Mouse (Mus musculus) midbrain, embryonic 11.5 days (tissue): Measurements from ENCODE around the gene Crebrf. TPM values are rescaled to one million over a fixed set of nuclear protein-coding genes. Genes with fewer than 3 reads are reported as not detected.

Experiments
- ATAC-seq: fragments of 200-750 bp; cut with Nextera tagmentation; 2 replicates; pipeline ENCODE4 v1.8.0; 2017; ENCODE audit warnings: moderate TSS enrichment, moderate library complexity; ENCODE audit not compliant: low FRiP score
- DNase-seq: peaks from one replicate; pipeline ENCODE4 v3.0.0; 2015; ENCODE audit warnings: low spot score; ENCODE audit errors: missing footprints
- H3K27ac ChIP-seq: fragments of 300-500 bp; sonication (generic); 2 replicates; pipeline ENCODE4 v1.5.1; 2014; ENCODE audit warnings: low read depth, low read length
- H3K27me3 ChIP-seq: fragments of 300-500 bp; sonication (generic); 2 replicates; pipeline ENCODE4 v1.6.1; 2014; ENCODE audit warnings: mild to moderate bottlenecking, low read length, moderate library complexity, mixed read lengths; ENCODE audit not compliant: control insufficient read depth, insufficient read depth
- H3K36me3 ChIP-seq: fragments of 300-500 bp; sonication (generic); 2 replicates; pipeline ENCODE4 v1.6.1; 2014; ENCODE audit warnings: mild to moderate bottlenecking, low read length, moderate library complexity, mixed read lengths; ENCODE audit not compliant: control insufficient read depth, insufficient read depth
- H3K4me1 ChIP-seq: fragments of 300-500 bp; sonication (generic); 2 replicates; pipeline ENCODE4 v1.6.1; 2014; ENCODE audit warnings: low read length; ENCODE audit not compliant: control insufficient read depth, insufficient read depth
- H3K4me2 ChIP-seq: fragments of 300-500 bp; sonication (generic); 2 replicates; pipeline ENCODE4 v1.6.1; 2014; ENCODE audit warnings: mild to moderate bottlenecking, moderate library complexity
- H3K4me3 ChIP-seq: fragments of 300-500 bp; sonication (generic); 2 replicates; pipeline ENCODE4 v1.5.1; 2014; ENCODE audit warnings: low read depth, low read length
- H3K9ac ChIP-seq: fragments of 300-500 bp; sonication (generic); 2 replicates; pipeline ENCODE4 v1.6.1; 2014; ENCODE audit warnings: low read length
- H3K9me3 ChIP-seq: fragments of 300-500 bp; sonication (generic); 2 replicates; pipeline ENCODE4 v1.6.1; 2016; ENCODE audit warnings: low read length; ENCODE audit not compliant: control insufficient read depth
- WGBS: fragments of 180-500 bp; shearing (Covaris S2); extraction: QIAGEN DNeasy Blood & Tissue Kit; methylation state at CpG from one replicate; pipeline ENCODE4 v1.1.7; 2014; 5-methylcytosine and 5-hydroxymethylcytosine counted together
- polyA plus RNA-seq: library from polyadenylated mRNA; unstranded; fragments of >200 nt; fragmentation: Nextera tagmentation; extraction: Ambion mirVana; gene quantifications from 2 replicates; pipeline ENCODE4 v1.2.1, GENCODE M21; 2014

The Crebrf gene
- polyA plus RNA-seq, 1 experiment from 2014 or later, result 4.0 TPM

GRCm38 (mm10) chr17:26717868-26718267 is 2.4 kb downstream of the Crebrf start:
- WGBS, result 55% methylated on average over 2 of the region's 2 CpGs
- H3K4me3 ChIP-seq, result no peak overlapping the region
- no peak overlapping the region for H3K27ac ChIP-seq

DNA sequence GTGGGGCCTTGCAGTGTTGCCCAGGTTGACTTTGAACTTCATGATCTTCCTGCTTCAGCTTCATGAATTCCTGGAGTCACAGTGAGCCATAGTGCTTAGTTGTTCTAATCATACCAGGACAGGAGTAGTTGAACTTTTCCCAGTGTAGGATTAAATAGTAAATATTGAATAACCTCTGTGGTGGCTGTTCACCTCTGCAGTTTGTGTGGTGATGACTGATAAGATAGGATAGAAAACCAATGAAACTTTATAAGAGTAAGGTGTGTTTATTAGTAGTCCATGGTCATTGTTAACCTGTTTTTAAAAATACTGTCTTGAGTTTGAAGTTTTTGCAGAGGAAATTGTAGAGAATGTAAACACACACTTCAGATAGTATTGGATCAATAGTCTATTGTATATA is 4.0 kb downstream of the Crebrf start:
- no peak for DNase-seq
- H3K9me3 ChIP-seq, result no peaks in the 10 kb centered on the region
- no peak for ATAC-seq
- H3K4me3 ChIP-seq, result no peak overlapping the region
- H3K27ac ChIP-seq, result no peak overlapping the region
- no peaks in the 10 kb centered on the region for H3K36me3 ChIP-seq
- H3K4me2 ChIP-seq, result no peak overlapping the region
- no peaks in the 10 kb centered on the region; the same call in 1 of the 2 replicates for H3K4me1 ChIP-seq
- no peak overlapping the region for H3K9ac ChIP-seq
- H3K27me3 ChIP-seq, result no peaks in the 10 kb centered on the region

More at GRCm38 (mm10) chr17:26717868-26718267, 2.4 kb downstream of the Crebrf start:
- DNase-seq, result no peak
- no peaks in the 10 kb centered on the region; the same call in 1 of the 2 replicates for H3K4me1 ChIP-seq
- no peak overlapping the region for H3K9ac ChIP-seq
- H3K36me3 ChIP-seq, result no peaks in the 10 kb centered on the region
- H3K4me2 ChIP-seq, result no peak overlapping the region
- no peak for ATAC-seq
- no peaks in the 10 kb centered on the region for H3K9me3 ChIP-seq
- H3K27me3 ChIP-seq, result no peaks in the 10 kb centered on the region

DNA sequence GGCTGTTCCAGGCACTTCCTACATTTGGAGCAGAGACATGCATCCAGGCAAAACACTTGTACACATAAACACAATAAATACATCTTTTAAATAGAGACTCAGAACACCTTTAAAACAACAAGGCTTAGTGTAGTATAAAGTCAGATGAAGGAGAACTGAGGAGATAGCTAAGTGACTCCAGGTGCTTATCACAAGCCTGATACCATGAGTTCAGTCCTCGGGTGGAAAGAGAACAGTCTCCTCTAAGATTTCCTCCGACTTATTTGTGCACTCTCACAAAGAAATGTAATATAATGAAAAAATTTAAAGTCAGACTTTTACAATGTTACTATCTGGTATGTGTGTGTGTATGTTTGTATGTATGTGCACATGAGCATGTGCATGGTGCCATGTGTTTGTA is 6.4 kb downstream of the Crebrf start:
- Histone ChIP-seq H3K9me3 (no peaks in the 10 kb centered on the region), H3K4me2 (no peak overlapping the region), H3K27me3 (no peaks in the 10 kb centered on the region), H3K27ac (no peak overlapping the region), H3K36me3 (no peaks in the 10 kb centered on the region), H3K9ac (no peak overlapping the region), H3K4me1 (no peaks in the 10 kb centered on the region; the same call in 1 of the 2 replicates), H3K4me3 (no peak overlapping the region)
- WGBS, result 73% methylated on average over 2 of the region's 2 CpGs
- DNase-seq (no peak), ATAC-seq (no peak)

DNA sequence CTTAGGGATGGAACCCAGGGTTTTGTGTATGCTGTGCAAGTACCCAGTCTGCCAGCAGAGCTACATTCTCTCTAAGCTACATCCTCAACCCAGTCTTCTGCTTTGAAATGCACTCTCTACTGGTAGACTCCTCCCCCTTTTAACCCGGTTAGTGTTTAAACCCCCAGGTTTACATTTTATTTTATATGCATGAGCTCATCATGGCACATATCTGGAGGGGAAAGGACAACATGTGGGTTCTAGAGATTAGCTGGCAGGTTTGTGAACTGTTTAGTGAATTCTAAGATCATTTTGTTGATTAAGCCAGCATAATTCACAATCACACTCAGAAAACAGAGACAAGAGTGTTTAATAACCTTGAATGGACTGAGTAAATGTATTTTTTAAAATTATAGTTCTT is 9.3 kb downstream of the Crebrf start:
- no peak overlapping the region for H3K27ac ChIP-seq
- no peak for DNase-seq
- H3K27me3 ChIP-seq, result no peaks in the 10 kb centered on the region
- H3K36me3 ChIP-seq, result no peaks in the 10 kb centered on the region
- WGBS, result 63% methylated on average over 1 of the region's 1 CpGs
- no peak overlapping the region for H3K4me3 ChIP-seq
- no peak for ATAC-seq
- no peaks in the 10 kb centered on the region for H3K4me1 ChIP-seq
- H3K4me2 ChIP-seq, result no peak overlapping the region
- no peak overlapping the region for H3K9ac ChIP-seq
- no peaks in the 10 kb centered on the region for H3K9me3 ChIP-seq

GRCm38 (mm10) chr17:26726674-26727073 is 11.2 kb downstream of the Crebrf start:
- DNase-seq, result no peak
- no peak overlapping the region for H3K4me2 ChIP-seq
- no peaks in the 10 kb centered on the region for H3K36me3 ChIP-seq
- H3K4me1 ChIP-seq, result no peaks in the 10 kb centered on the region
- H3K9ac ChIP-seq, result no peak overlapping the region
- ATAC-seq, result no peak
- H3K9me3 ChIP-seq, result no peaks in the 10 kb centered on the region
- H3K4me3 ChIP-seq, result no peak overlapping the region
- 78% methylated on average over 1 of the region's 1 CpGs for WGBS
- H3K27me3 ChIP-seq, result no peaks in the 10 kb centered on the region
- H3K27ac ChIP-seq, result no peak overlapping the region

DNA sequence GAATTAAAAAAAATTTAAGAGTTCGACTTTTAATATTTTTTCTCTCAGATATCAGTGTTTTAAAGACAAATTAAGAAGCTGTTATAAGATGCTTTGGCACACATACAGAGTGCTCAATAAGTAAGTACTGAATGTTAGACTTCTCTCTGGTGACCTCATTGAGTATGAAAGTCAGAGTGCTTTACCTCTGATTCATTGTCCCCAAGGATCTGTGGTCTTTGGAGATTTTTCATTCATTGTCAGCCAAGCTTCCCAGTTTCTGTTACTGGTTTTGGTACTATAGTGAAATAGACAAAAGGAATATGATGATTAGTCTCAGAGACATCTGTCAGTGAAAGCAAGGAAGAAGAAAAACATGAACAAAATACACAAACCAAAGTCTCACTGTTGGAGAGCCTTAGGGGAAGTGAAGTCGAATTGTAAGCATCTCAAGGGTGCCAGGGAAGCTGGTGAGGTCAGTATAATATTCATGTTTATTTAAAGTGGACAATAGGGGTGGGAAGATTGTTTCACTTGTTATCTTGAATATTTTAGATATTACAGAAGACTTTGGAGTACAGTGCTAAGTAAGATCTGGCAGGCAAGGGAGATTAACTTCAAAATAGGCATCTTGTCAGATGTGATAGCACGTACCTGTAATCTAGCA is 11.8 kb downstream of the Crebrf start:
- H3K9ac ChIP-seq, result no peak overlapping the region
- H3K4me1 ChIP-seq, result no peaks in the 10 kb centered on the region
- no peaks in the 10 kb centered on the region for H3K27me3 ChIP-seq
- DNase-seq, result no peak
- no peaks in the 10 kb centered on the region for H3K36me3 ChIP-seq
- ATAC-seq, result no peak
- H3K9me3 ChIP-seq, result no peaks in the 10 kb centered on the region
- H3K4me2 ChIP-seq, result no peak overlapping the region
- 70% methylated on average over 3 of the region's 3 CpGs for WGBS
- H3K4me3 ChIP-seq, result no peak overlapping the region
- no peak overlapping the region for H3K27ac ChIP-seq

DNA sequence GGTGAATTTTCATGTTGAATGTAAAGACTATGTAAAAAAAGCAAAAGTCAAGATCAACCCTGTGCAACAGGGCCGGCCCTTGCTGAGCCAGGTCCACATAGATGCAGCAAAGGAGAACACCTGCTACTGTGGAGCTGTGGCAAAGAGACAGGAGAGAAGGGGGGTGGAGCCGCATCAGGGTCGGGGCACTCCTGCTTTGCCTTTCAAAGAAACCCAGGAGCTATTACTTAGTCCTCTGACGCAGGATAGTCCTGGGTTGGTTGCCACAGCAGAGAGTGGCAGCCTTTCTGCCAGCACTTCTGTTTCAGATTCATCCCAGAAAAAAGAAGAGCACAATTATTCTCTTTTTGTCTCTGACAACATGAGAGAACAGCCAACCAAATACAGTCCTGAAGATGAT is 27.1 kb downstream of the Crebrf start:
- no peak for ATAC-seq
- H3K27me3 ChIP-seq, result no peaks in the 10 kb centered on the region
- 52% methylated on average over 4 of the region's 4 CpGs for WGBS

DNA sequence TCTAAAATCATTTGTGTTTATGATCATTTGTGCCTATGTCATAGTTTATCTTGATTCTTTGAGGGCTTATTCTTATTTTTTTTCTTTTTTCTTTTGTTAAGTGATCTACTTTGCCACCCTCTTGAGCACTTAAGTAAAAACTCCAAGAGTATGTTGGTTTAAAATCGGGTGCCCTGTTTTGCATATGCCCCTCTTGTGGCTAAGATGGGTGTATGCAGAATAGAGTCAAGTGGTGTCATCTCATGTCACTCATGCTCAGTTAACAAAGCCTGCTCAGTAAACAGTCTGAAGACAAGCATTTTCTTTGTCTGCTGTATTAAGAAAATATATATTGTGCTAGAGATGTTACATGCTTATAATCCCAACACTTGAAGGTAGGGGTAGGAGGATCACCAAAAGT is 27.8 kb downstream of the Crebrf start:
- Histone ChIP-seq H3K4me3 (no peak overlapping the region), H3K36me3 (no peaks in the 10 kb centered on the region), H3K4me2 (no peak overlapping the region), H3K9me3 (no peaks in the 10 kb centered on the region), H3K9ac (no peak overlapping the region), H3K4me1 (no peaks in the 10 kb centered on the region), H3K27ac (no peak overlapping the region), H3K27me3 (no peaks in the 10 kb centered on the region)
- no peak for ATAC-seq
- DNase-seq, result no peak
- WGBS, result 56% methylated on average over 1 of the region's 1 CpGs

More for the DNA sequence above, 27.1 kb downstream of the Crebrf start:
- no peak overlapping the region for H3K27ac ChIP-seq
- DNase-seq, result no peak
- no peaks in the 10 kb centered on the region for H3K4me1 ChIP-seq
- H3K4me2 ChIP-seq, result no peak overlapping the region
- H3K9ac ChIP-seq, result no peak overlapping the region
- no peaks in the 10 kb centered on the region for H3K9me3 ChIP-seq
- no peaks in the 10 kb centered on the region for H3K36me3 ChIP-seq
- no peak overlapping the region for H3K4me3 ChIP-seq

DNA sequence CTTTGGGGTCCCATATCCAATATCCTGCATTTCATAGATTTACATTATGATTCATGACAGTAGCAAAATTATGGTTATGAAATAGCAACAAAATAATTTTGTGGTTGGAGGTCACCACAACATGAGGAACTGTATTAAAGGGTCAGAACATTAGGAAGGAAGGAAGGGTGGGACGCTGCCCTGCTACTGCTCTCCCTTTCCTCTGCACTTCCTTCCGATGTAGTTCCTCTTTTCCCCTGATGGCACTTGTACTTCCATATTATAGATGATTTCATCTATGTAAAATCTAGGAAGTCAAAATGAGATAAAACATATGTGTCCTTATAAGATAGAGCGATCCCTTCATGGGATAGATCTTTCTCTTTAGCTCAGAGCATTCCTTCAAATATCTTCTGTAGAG is 34.5 kb downstream of the Crebrf start:
- no peaks in the 10 kb centered on the region for H3K36me3 ChIP-seq
- no peak overlapping the region for H3K27ac ChIP-seq
- H3K4me2 ChIP-seq, result no peak overlapping the region
- no peak for DNase-seq
- no peaks in the 10 kb centered on the region for H3K27me3 ChIP-seq
- H3K4me3 ChIP-seq, result no peak overlapping the region
- H3K9ac ChIP-seq, result no peak overlapping the region
- no peak for ATAC-seq
- 94% methylated on average over 3 of the region's 3 CpGs for WGBS
- no peaks in the 10 kb centered on the region for H3K9me3 ChIP-seq
- H3K4me1 ChIP-seq, result no peaks in the 10 kb centered on the region
